33 mouse cellular contexts compared by ENCODE assay signal in the genomic region with DNA sequence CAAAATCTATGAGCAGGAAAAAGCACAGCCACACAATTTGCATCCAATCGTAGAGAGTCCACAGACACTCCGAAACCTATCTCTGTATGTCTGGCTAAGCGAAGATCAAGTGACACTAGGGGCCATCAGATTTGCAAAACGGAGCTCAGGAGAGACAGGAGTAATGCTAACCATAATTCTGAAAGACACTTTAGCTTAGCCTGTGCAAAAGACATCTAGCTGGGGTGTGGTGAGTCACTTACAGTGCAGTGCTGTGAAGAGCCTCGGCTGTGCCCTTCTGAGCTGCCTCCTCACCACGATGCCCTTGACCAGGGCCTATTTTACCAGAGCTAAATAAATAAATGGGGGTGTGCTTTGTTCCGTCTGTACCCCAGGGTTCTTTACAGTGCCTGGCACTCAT.
"Had no signal": no experiment of that assay in that cellular context is flagged by ENCODE, and none has a peak within 500 bp of the region (broad histone marks: within the 10 kb centered on the region; RNA-seq: fewer than 3 reads in every experiment).

No protein-coding gene starts in this region.

- H3K4me1 ChIP-seq: heart, embryonic 13.5 days; heart, embryonic 15.5 days; hindbrain, embryonic 12.5 days; hindbrain, embryonic 15.5 days; intestine, embryonic 15.5 days had no signal

- H3K9ac ChIP-seq: heart, embryonic 13.5 days; heart, embryonic 15.5 days; hindbrain, embryonic 12.5 days; hindbrain, embryonic 13.5 days; hindbrain, embryonic 14.5 days; hindbrain, embryonic 15.5 days; intestine, embryonic 15.5 days; kidney, embryonic 15.5 days had no signal

- DNase-seq: heart, postnatal 10 days; heart, postnatal 14 days; heart, postnatal 36 days; heart, postnatal 4 days; kidney, adult 11 months; kidney, adult 18-20 months; kidney, adult 2 months; kidney, adult 8-10 months; kidney, adult 9 months; kidney, postnatal 10 days; kidney, postnatal 14 days; kidney, postnatal 25 days; kidney, postnatal 36 days; kidney, postnatal 4 days; layer of hippocampus, adult 9-11 months; layer of hippocampus, postnatal 36 days had no signal

- H3K9me3 ChIP-seq: heart, embryonic 13.5 days; heart, embryonic 15.5 days; hindbrain, embryonic 10.5 days; hindbrain, embryonic 12.5 days; hindbrain, embryonic 13.5 days; hindbrain, embryonic 15.5 days; intestine, embryonic 15.5 days; kidney, embryonic 15.5 days had no signal

- H3K36me3 ChIP-seq: heart, embryonic 13.5 days; heart, embryonic 15.5 days; hindbrain, embryonic 10.5 days; hindbrain, embryonic 12.5 days; hindbrain, embryonic 13.5 days; hindbrain, embryonic 15.5 days; intestine, embryonic 15.5 days; kidney, embryonic 15.5 days had no signal

- H3K27ac ChIP-seq: heart, embryonic 13.5 days; heart, embryonic 15.5 days; hindbrain, embryonic 10.5 days; hindbrain, embryonic 12.5 days; hindbrain, embryonic 13.5 days; hindbrain, embryonic 14.5 days; hindbrain, embryonic 15.5 days; hindbrain, postnatal 0 days; intestine, embryonic 15.5 days; kidney, embryonic 15.5 days; kidney, postnatal 0 days; layer of hippocampus, adult 2 months; left cerebral cortex, adult 2 months had no signal

- H3K27me3 ChIP-seq: heart, embryonic 13.5 days; heart, embryonic 15.5 days; hindbrain, embryonic 12.5 days; hindbrain, embryonic 13.5 days; hindbrain, embryonic 15.5 days; intestine, embryonic 15.5 days; kidney, embryonic 15.5 days had no signal

- H3K4me3 ChIP-seq: heart, embryonic 13.5 days; heart, embryonic 15.5 days; hindbrain, embryonic 10.5 days; hindbrain, embryonic 12.5 days; hindbrain, embryonic 13.5 days; hindbrain, embryonic 15.5 days; intestine, embryonic 15.5 days; kidney, embryonic 15.5 days; layer of hippocampus, adult 2 months; left cerebral cortex, adult 2 months had no signal

- ATAC-seq: hindbrain, embryonic 16.5 days; hindbrain, postnatal 0 days; inflammation-experienced regulatory T-cells, adult 6 months; intestine, embryonic 15.5 days; intestine, embryonic 16.5 days; intestine, postnatal 0 days had no signal

- H3K4me2 ChIP-seq: heart, embryonic 13.5 days; heart, embryonic 15.5 days; hindbrain, embryonic 12.5 days; hindbrain, embryonic 13.5 days; hindbrain, embryonic 14.5 days; hindbrain, embryonic 15.5 days; intestine, embryonic 15.5 days; kidney, embryonic 15.5 days had no signal
